Mouse (Mus musculus) kidney, postnatal 25 days (tissue): Measurements from ENCODE around the gene Elovl5.

Source experiments
- DNase-seq, 2 experiments: peaks; one replicate each; pipeline ENCODE4 v3.0.0; 2021; ENCODE audit warnings: mixed read lengths in 2 of 2

Gene Elovl5

DNA sequence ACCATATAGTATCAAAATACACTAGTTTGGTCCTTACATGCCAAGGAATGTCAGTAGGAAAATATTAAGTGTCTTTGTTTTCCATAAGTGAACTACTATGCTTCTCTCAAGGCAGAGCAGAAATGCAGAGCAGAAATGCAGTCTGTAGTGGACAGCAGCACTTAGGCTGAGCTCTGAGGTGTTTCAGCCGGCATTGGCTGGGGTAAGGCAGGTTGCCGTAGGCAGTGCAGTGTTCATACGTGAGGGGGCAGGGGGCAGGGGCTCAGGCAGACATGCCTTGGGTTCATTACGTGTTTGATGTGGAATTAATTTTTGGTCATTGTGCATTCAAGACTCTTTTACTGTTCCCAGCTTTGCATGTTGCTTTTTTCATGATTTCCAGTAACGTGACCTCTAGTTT, 12.1 kb downstream of the Elovl5 start:
- peak in 1 of 2 experiments; percentile 39 for DNase-seq

DNA sequence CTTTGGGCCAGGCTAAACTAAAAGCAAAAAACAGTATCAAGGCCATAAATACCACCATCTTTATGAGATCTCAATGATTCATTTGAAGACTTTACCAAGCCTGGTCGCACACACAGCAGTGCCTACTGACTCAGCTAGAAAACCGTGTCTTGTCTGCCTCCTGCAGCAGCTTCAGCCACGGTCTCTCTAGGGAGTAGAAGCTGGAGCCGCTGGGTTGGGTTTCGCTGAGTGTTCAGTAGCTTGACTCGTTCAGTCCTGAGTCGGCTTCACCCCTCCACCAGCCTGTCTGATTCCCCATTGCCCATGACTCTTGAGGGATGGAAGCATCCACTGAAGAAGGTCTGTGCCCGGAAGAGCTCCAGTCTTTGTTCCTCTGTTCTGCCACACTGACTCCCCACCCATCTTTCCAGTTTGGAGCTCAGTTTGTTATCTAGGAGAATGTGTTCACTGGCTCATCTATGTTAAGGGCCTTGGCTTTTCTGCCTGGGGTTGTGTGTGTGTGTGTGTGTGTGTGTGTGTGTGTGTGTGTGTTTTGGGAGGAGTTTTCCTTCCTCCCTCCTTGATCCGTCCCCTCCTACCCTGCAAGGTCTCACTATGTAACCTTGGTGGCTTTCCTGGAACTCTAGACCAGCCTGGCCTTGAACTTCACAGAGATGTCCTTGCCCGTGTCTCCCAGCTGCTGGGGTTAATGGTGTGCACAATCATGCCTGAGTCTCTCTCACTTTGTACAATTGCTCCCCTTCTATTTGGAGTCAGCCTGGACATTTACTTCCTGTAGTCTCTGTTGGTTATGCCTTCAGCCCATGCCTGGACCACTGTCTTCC, 13.1 kb downstream of the Elovl5 start:
- DNase-seq: peak in 1 of 2 experiments; percentile 33

DNA sequence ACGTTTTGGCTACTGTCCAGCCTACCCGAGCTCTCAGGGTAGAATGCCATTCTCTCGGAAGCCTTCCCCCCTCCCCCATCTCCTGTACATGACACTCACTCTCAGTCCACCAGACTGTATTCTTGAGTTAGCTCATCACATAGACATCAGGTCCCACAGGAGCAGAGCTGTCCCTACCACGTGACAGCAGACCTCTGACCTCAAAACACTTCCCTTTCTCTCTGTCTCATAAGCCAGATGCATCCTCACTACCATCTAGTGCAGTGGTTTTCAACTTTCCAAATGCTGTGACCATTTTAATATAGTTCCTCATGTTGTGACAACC, 13.7 kb downstream of the Elovl5 start:
- peak in 1 of 2 experiments; percentile 34 for DNase-seq

DNA sequence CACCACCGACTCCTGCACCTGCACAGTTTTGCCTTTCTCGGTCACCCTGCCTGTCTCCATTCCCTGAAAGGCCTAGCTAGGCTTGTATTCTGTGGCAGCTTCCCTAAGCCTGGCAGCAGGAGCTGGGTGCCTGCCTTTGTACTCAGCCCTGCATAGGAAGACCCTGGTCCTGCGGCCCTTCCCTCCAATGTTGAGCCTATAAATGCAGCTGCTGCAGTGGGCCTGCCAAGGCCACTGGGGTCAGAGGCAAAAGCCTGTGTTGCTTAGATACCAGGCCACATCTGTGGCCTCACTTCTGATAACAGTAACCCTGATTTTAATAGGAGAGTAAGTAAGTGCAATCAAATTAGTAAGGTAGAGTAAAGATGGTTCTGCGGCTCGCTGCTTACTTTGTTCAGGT, 14.6 kb downstream of the Elovl5 start:
- peak in 1 of 2 experiments; percentile 7 for DNase-seq

DNA sequence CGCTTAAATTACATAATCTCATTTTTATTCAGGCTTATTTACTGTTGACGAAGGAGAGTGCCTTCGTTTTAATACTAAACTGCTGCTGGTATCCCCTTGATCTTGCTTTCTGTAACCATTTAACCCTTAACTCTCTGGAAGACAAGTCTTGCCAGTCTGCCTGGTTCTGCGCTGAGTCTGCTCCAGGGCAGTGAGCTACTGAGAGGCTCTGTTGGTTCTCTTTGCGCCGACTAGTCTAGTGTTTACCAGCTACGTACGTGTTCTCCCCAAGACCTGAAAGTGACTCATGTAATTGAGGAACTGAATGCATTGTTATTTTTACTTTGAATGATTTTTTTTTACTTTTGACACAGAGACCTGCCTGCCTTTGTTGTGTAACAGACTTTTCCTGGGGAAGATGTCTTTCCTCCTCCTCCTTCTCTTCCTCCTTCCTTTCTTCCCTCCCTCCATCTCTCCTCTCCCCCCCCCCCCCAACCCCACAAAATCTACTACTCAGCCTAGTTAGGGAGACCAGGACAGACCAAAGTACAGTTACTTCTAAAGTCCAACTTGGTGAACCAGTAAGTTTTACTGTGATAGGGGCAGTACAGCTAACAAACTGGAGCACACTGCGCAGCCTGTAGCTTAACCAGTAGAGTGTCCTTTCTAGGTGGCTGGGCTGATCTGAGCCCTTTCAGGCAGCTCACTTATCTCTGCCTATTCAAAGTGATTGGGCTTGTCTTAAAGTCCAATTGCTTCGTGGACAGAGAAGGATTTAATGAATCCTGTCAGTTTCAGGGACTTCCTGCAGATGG, 18.9 kb downstream of the Elovl5 start:
- peak; percentile 54 to 82 for DNase-seq

DNA sequence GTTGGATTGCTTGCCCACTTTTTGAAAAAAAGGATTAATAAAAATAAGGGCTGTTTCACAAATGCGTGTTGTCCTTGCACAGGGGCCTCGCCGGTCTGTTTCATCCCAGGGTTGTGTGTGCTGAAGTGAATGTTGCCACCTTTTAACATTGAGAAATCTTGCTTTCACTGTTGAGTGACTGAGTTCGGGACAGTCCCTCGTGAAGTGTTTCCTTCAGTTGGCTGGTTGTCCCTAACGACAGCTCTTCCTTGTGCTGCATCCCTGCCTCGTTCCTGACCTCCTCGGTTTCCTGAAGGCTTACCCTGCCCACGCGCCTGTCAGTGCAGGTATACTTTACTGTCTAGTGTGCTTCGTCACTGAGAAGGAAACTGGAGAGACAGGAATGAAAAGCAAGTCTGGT, 20.7 kb downstream of the Elovl5 start:
- DNase-seq: peak in 1 of 2 experiments; percentile 31

DNA sequence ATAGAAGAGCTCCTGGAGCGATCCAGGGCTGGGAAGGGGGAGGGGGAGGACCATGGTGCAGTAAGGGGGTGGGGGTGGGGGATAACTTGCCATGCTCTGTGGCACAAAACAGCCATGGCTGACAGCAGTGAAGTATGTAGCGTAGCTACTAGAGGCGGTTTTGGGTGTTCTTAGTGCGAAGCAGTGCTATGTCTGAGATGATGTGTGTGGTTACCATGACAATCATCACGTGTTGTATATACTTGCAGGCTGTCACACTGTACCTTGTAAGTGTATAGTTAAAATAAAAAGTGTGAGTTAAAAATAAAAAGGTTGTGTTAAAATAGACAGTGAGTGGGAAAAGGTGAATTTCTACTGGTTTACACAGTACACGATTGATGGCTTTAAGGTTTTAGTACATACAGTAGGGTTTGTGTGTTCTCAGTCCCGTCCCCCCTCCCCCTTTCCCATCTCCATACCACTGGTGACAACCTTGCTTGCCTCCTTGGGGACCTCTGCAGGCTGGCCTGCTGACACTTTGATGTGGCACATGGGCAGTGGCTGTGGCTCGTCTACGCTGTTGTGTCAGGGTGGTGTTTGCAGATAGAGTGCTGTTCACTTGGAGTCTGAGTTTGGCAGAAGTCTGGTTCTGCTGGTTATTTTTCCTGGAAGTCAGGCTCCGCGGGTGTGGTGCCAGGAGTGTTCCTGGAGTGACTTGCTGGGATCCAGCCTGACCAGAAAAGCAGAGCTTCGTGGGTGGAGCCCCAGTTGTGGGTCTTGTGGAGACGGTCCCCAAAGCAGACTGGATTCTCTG, 21.8 kb downstream of the Elovl5 start:
- peak; percentile 42 to 65 for DNase-seq

DNA sequence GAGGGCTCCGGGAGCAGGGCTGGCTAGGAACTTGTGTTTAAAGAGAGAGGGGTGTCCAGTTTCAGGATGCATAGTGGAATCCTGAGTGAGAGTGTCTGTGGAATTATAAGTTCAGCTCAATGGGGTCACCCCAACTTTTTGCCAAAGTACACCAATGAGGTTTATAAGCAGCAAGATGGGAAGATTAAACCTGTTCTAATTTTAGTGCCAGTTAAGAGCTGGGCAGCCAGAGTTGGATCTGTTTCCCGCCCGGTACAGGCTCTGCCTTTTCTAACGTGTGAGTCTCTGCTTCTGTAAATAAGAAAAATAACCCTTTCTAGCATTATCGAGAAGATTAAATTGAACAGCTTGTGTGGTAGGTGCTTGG, 22.4 kb downstream of the Elovl5 start:
- no peak for DNase-seq

DNA sequence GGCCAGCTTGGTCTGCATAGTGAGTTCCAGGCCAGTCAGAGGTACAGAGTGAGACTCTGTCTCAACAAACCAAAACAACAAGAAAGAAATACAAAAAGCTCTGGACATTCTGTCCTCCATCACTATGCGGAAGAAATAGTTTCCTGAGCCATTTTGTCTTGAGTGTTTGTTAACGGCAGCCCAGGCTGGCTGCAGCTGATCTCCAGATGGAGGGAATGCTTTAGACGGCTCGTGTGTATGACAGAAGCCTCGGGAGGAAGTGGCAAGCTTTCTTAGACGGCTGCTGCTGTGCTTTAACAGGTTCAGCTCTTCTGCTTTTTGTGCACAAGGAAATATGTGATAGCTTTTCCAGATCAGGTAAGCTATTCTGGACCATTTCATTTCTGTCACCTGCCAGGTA, 23.9 kb downstream of the Elovl5 start:
- no peak for DNase-seq

DNA sequence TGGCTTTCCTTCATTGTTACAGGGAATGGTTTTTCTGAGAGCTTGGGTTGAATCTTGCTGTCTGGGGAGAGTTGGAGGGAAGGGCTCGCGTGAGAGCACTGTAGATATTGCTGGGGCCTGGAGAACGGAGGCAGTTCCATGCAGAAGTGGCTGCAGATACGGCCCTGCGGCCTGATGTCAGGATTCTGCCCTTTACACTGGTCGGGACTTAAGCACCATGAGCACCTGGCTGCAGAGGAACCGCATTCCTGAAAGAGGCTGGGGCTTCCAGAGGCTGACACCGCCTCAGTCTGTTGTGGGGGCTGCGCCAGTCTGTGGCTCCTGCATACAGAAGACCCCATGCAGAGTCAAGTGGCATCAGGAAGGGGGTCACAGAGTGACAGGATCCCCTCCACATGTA, 24.7 kb downstream of the Elovl5 start:
- no peak for DNase-seq

DNA sequence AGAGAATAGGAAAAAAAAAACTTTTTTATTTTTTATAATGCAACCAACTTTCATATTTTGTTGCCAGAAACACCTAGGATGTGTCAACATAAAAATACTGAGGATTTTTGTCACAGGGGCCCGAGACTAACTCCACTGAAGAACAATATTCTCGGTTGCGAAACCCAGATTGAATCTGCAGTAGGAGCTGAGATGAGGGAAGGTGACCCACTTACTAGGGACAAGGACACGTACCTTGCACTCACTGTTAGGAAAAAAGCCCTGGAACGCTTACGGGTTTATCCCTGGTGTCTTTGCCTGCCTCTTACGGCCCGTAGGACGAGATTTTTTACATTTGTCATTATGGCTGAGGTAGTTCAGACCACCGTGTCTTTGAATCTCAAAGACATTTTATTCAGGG, 25.2 kb downstream of the Elovl5 start:
- no peak for DNase-seq

DNA sequence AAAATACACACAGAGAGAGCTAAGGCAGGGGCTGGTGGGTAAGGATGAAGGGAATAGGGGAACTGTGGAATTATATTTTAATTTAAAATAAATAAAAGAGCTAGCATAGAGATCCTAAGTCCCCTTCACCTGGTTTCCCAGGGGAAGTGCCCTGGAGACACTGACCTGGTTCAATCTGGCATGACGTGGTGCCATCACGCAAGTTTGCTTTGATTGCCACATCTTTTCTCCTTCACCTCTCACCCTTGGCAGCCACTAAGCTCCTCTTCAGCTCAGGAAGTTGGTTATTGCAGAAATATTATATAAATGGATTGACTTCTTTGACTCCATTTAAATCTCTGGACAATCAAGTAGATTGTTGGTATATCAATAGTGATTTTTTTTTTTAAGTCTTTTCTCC, 26.2 kb downstream of the Elovl5 start:
- no peak for DNase-seq

DNA sequence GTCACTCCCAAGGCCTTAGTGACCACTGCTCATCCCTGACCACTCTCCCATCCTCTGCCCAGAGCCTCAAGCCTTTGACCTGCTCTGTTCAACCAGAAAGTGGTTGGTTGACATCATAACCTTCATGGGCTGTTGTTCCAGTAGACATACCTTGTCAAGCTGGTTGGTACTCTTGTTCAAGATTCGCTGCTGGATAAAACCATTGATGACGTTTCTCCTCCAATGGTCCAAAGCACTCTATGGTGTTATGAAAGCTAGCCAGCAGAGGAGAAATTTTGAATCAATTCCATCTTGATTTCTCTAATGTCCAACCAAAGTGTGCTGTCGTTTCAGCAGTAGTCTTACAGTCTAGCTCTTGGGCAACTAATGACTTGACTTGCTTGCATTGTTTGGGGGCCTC, 27.0 kb downstream of the Elovl5 start:
- DNase-seq: no peak

DNA sequence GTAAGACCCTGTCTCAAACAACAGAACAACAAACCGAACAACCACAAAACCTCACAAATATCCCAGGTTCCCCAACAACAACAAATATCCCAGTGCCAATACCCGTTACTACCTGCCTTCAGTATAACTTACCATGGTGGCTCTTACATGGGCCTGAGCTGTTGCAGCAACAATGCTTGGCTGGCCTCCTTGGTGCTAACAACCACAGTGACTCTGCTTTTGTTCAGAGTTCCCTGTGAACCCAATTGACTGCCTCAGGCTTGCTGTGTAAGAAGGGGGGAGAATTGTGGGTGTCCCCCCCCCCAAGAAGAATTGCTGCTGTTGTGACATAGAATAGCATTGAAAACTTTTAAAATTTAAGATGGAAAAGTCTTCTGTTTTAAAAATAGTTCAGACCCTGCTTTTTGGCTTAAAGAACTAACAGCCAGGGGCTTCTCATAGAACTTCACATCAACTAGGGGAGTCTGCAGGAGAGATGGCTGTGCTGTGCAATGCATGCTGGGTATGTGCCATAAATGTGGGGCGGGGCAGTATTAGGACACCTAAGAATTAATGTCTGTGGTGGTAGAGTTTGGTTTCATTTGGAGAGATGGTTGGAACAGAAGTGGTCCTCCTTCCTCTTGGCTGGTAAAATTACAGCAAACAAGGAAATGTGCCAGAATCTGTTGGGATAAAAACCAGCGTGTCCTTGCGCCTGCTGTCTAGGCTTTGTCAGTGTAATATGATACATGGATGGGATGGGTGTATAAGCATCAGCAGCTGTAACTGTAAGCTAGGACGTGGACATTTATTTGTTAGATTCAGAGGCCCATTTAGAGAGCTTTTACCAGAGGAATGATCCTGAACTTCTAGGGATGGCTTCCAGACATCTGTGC, 28.9 kb downstream of the Elovl5 start:
- DNase-seq: no peak

DNA sequence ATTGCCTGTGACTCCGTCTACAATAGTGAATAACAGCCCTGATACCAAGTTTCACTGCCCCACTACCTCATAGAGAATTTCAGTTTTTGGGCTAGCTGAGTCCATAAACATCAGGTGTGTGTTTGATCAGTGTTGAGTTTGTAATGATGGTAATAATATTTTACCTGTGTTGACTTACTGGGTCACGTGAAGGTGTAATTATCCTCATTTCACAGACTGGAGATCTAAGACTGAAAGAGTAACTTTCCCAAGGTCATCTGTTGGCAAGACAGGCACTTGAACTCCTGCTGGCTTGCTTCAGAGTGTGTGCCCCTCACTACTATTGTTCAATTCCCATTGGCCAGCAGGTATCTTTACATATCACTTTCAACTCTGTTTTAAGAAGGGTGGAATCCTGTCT, 31.1 kb downstream of the Elovl5 start:
- DNase-seq: no peak

DNA sequence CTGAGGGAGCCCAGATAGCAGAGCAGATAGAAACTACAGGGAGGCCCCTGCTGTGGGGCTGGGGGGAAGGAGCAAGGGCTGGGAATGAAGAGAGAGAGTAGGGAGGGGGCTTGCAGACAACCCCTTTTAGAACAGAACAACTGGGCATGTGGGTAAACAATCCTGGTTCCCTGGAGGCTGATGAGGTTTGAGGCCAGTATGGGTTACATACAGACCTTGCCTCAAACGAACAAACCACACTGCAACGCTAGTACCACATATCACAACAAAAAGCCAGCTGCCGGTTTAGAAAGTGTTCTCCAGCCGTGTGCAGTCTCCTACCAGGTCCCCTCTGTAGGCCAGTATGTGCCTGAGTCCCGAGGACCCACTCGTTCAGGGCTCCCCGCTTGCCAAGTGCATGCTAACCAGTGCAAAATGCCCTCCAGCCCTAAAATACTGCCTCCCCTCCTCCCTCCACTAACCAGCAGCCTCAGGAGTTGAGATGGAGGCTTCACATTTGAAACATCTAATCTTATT, 32.6 kb downstream of the Elovl5 start:
- DNase-seq: peak in 1 of 2 experiments; percentile 28

DNA sequence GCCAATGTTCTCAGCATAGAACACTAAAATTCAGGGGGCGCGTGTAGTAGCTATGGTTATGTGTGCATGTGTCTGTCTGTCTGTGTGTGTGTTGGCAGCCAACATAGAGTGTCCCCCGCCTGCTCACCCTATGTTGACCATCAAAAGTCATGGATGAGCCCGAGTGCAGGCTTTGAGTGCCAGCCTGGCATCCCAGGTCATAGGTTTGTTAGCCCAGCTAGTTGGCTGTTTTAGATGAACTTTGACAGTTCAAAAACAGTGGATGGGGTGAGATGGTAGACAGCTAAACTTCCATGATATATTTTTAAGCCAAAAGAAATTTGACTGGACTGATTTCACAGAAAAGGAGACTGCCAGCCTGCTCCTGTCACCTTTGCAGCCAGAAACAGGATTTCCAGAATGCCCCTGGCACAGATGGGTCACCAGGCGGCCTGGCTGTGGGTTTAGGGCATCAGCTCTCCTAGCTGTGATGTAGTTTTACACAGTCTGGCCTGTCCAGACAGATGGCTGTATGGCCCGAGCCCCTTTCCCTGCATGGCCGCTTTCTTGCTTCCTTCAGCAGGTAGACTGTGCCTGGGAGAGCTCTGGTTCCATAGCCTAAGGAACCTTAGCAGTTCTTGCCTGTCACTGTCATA, 33.8 kb downstream of the Elovl5 start:
- peak in 1 of 2 experiments; percentile 26 for DNase-seq

DNA sequence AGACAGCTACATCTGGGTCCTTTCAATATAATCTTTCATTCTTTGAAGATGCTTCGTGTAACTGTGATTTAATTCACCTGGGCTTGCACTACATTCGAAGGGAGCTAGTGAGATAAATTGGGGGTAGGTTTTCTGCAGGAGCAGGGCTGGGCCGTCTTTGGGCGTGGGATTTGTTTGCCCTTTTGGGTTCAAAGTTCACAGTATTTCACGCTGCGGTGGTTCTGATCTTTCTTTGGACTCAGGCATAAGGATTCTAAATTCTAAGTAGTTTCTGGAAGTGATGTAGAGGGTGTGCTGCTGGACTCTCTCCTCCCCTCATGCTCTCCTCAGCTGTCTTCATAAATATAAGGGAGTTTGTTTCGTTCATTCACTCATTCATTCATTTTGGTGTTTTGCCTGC, 34.8 kb downstream of the Elovl5 start:
- DNase-seq: peak; percentile 33 to 42

DNA sequence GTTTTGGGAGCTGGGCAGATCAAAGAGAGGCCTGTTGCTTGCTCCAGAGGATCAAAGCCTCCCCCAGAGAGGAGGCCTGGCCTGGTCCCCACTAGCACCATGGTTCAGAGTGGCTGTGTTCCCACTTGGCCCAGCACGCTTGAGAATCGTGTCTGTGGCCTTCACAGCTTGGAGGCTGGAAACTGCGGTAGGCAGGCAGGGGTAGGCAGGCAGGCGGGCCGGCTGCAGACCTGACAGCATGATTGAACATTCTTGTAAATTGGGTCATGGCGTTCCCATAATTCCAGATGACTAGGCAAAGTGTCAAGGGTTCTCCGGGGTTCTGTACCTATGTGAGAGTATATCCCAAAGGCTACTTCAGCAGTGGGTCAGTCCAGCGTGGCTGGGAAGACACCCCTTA, 35.9 kb downstream of the Elovl5 start:
- no peak for DNase-seq

DNA sequence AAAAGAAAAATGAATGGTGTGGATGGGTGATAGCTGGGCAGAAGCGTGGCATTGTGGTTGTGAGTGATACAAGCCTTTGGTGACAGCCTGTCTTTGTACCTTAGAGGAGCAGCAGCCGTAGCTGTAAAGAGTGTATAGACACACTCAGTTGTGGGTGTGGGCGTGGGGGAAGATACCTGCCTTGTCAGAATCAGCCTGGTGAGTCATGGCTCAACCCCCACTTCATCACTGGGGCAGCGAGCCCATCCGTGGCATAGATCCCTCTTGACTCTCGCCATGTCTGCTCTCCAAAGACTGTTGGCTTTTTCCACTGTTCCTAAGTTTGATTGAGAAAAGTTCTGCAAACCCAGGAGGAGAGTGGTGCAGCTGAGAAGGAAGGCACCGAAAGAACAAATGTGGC, 37.3 kb downstream of the Elovl5 start:
- DNase-seq: no peak

DNA sequence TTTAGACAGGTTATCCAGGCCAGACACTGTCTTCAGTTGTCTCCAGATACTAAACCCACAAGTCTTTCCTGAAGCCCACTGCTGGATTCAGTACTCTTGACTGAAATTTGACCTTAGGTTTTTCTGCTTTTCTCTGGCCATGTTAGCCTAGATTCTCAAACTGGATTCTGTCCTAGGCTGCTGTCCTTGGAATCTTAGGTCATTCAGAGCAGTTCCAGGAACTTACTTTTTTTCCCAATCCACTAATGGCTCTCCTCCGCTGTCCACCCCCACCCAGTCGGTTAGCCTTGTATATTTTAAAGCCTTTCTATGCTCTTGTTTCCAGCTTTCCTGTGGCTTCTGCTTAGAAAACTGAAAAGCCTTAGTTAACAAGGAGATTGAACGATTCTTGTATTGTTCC, 37.8 kb downstream of the Elovl5 start:
- DNase-seq: no peak

DNA sequence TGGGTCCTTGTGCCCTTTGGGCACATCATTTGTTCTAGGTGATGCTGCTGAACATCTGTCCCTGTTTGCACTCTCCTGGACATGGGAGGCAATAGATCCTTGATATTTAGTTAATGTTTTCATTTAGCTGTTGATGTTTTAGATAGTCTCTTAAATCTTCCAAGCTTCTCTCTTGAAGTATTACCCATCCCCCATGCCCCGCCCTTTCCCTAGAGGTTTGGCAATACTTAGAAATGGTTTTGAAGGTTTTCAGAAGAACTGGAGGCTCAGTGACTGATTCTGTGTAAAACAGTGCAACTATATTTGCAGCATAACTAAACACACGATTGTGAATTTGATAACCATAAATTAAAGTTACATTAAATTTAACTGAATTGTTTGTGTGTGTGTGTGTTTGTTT, 38.3 kb downstream of the Elovl5 start:
- DNase-seq: no peak
